ENCODE assay signal across 15 mouse cellular contexts in genomic region chr2:11708538-11708937, GRCm38 (mm10). TPM values are rescaled to one million over a fixed set of nuclear protein-coding genes. Genes with fewer than 3 reads are reported as not detected.
DNase-seq lines count a peak whose midpoint lies in the region; ATAC-seq and TF ChIP-seq lines count a peak whose summit lies in the region.
"Had no signal": no experiment of that assay in that cellular context is flagged by ENCODE, and none has a peak within 500 bp of the region (broad histone marks: within the 10 kb centered on the region; RNA-seq: fewer than 3 reads in every experiment).

No protein-coding gene starts in this region.

- H3K4me3 ChIP-seq in lung, postnatal 0 days (ENCODE audit: low read depth, low read length), result no peak overlapping the region
- no peak overlapping the region for H3K4me3 ChIP-seq in lung, adult 2 months (replicated peaks; ENCODE audit: extremely low read depth, low read depth, low read length)
- no peak overlapping the region for H3K4me3 ChIP-seq in small intestine, adult 2 months (ENCODE audit: low read depth, low read length)
- H3K4me3 ChIP-seq: embryonic facial prominence, embryonic 12.5 days; limb, embryonic 15.5 days; stomach, embryonic 15.5 days had no signal

- no peak for TF ChIP-seq POLR2A in lung, adult 2 months (IDR thresholded peaks at IDR 0.05; ENCODE audit: borderline replicate concordance, extremely low read depth, low read depth, low read length)
- TF ChIP-seq POLR2A in small intestine, adult 2 months (IDR thresholded peaks at IDR 0.05; ENCODE audit: low read depth, low read length), result no peak

- TF ChIP-seq EP300 in lung, postnatal 0 days (IDR thresholded peaks at IDR 0.05), result no peak

- ATAC-seq in lung, postnatal 0 days, result no peak

- intact Hi-C loops in heart, postnatal 10 days (cut with DNase I), result loop anchor here (5.0 kb wide), 1 partner anchor 106 kb away; the partner anchor contains the start of gene Rbm17

- TF ChIP-seq CTCF in lung, postnatal 0 days (IDR thresholded peaks at IDR 0.05), result no peak
- no peak for TF ChIP-seq CTCF in lung, adult 2 months (IDR thresholded peaks at IDR 0.05; ENCODE audit: insufficient read depth, low read length)
- no peak for TF ChIP-seq CTCF in small intestine, adult 2 months (IDR thresholded peaks at IDR 0.05; ENCODE audit: extremely low read depth, insufficient read length, insufficient replicate concordance, low read depth, low read length)

- H3K27me3 ChIP-seq in lung, postnatal 0 days (replicated peaks; ENCODE audit: insufficient read depth, low read length), result no peaks in the 10 kb centered on the region
- no peaks in the 10 kb centered on the region for H3K27me3 ChIP-seq in small intestine, adult 2 months (ENCODE audit: control insufficient read depth, insufficient read depth, low read length)
- H3K27me3 ChIP-seq: stomach, embryonic 15.5 days had no signal

- H3K9me3 ChIP-seq in lung, postnatal 0 days (ENCODE audit: low read length), result no peaks in the 10 kb centered on the region
- H3K9me3 ChIP-seq: embryonic facial prominence, embryonic 12.5 days; limb, embryonic 15.5 days; stomach, embryonic 15.5 days had no signal

- H3K4me1 ChIP-seq in lung, postnatal 0 days (ENCODE audit: insufficient read depth, low read depth, low read length), result no peaks in the 10 kb centered on the region
- no peaks in the 10 kb centered on the region for H3K4me1 ChIP-seq in lung, adult 2 months (ENCODE audit: control insufficient read depth, insufficient read depth, low read length)
- H3K4me1 ChIP-seq in small intestine, adult 2 months (ENCODE audit: control insufficient read depth, insufficient read depth, insufficient read length, low read length), result peaks cover 15% of the 10 kb centered on the region; the same call in 1 of the 2 replicates

- no peak overlapping the region for H3K4me2 ChIP-seq in lung, postnatal 0 days (replicated peaks; ENCODE audit: low read depth, low read length)
- H3K4me2 ChIP-seq: embryonic facial prominence, embryonic 12.5 days; hindbrain, embryonic 14.5 days; limb, embryonic 15.5 days; stomach, embryonic 15.5 days had no signal

- no peaks in the 10 kb centered on the region for H3K36me3 ChIP-seq in lung, postnatal 0 days (ENCODE audit: insufficient read depth, low read length)
- H3K36me3 ChIP-seq in small intestine, adult 2 months (ENCODE audit: control insufficient read depth, insufficient read depth, low read length), result no peaks in the 10 kb centered on the region
- H3K36me3 ChIP-seq: embryonic facial prominence, embryonic 12.5 days; limb, embryonic 15.5 days; stomach, embryonic 15.5 days had no signal

- 78% methylated on average over 5 of the region's 5 CpGs for WGBS in lung, postnatal 0 days
- WGBS in lung, adult 2 months, result 69% methylated on average over 5 of the region's 5 CpGs
- 49% methylated on average over 5 of the region's 5 CpGs for WGBS in small intestine, adult 2 months

- H3K9ac ChIP-seq in lung, postnatal 0 days (replicated peaks; ENCODE audit: low read depth), result no peak overlapping the region
- H3K9ac ChIP-seq: embryonic facial prominence, embryonic 12.5 days; hindbrain, embryonic 14.5 days; limb, embryonic 15.5 days; stomach, embryonic 15.5 days had no signal

- DNase-seq in heart, adult 18-20 months, result peak; percentile 41 to 59
- DNase-seq in heart, postnatal 10 days, result no peak
- DNase-seq in lung, postnatal 0 days (ENCODE audit: low spot score), result peak; percentile 15
- no peak for DNase-seq in lung, adult 2 months
- DNase-seq in fat pad, adult 2 months (ENCODE audit: extremely low read depth, low read depth, low spot score), result peak; percentile 58
- DNase-seq in thymus, postnatal 0 days (ENCODE audit: low spot score), result no peak
- DNase-seq: cerebellum, adult 11-12 months; kidney, adult 11 months; kidney, postnatal 14 days; thymus, postnatal 25 days had no signal

- no peak overlapping the region for H3K27ac ChIP-seq in lung, postnatal 0 days (ENCODE audit: low read length)
- H3K27ac ChIP-seq in small intestine, adult 2 months (ENCODE audit: insufficient read depth, low read depth, low read length), result peak overlapping the region; percentile 39; the same call in 1 of the 2 replicates
- H3K27ac ChIP-seq: embryonic facial prominence, embryonic 12.5 days; hindbrain, embryonic 14.5 days; limb, embryonic 15.5 days; stomach, embryonic 15.5 days had no signal

RNA-seq across cellular contexts. Expression of gene Il15ra, which starts 3.4 kb away (rescaled TPM):
- total RNA-seq in heart, adult 18-20 months (2021), result 10 to 100 TPM; 29.6 to 30.6 TPM
- total RNA-seq in heart, postnatal 10 days (2021), result 10 to 100 TPM; 24.6 to 31.6 TPM
- 4.3 and 6.7 TPM in 2 replicates for polyA plus RNA-seq in lung, postnatal 0 days (2015; fragmentation: Nextera tagmentation; extraction: Ambion mirVana)
- polyA plus RNA-seq in lung, adult 2 months (2012; rRNA removed), result 20.7 and 26.2 TPM in 2 replicates
- 29.0 and 33.8 TPM in 2 replicates for polyA plus RNA-seq in small intestine, adult 2 months (2012; rRNA removed)
- 33.1 and 34.2 TPM in 2 replicates for polyA plus RNA-seq in thymus, postnatal 0 days (2015; fragmentation: Nextera tagmentation; extraction: Ambion mirVana)

Comparison
In these comparisons a context has a peak if more than half of its experiments do, and no peak if none do; other contexts are left out.
1. DNase-seq: peak in heart, adult 18-20 months (2 of 2), lung, postnatal 0 days (single experiment) and fat pad, adult 2 months (single experiment); none in heart, postnatal 10 days (0 of 2), lung, adult 2 months (single experiment) and thymus, postnatal 0 days (single experiment).